Mouse (Mus musculus): Measurements from ENCODE around the gene Oxsr1. TPM values are rescaled to one million over a fixed set of nuclear protein-coding genes. Genes with fewer than 3 reads are reported as not detected.
"Not testable (repeated sequence)": the region's sequence is repeated elsewhere in the genome, so short reads cannot be mapped to it uniquely, and the experiment has no call there.

Gene Oxsr1
- total RNA-seq, 2 experiments from 2014 or later: 49.3 to 49.5 TPM

DNA sequence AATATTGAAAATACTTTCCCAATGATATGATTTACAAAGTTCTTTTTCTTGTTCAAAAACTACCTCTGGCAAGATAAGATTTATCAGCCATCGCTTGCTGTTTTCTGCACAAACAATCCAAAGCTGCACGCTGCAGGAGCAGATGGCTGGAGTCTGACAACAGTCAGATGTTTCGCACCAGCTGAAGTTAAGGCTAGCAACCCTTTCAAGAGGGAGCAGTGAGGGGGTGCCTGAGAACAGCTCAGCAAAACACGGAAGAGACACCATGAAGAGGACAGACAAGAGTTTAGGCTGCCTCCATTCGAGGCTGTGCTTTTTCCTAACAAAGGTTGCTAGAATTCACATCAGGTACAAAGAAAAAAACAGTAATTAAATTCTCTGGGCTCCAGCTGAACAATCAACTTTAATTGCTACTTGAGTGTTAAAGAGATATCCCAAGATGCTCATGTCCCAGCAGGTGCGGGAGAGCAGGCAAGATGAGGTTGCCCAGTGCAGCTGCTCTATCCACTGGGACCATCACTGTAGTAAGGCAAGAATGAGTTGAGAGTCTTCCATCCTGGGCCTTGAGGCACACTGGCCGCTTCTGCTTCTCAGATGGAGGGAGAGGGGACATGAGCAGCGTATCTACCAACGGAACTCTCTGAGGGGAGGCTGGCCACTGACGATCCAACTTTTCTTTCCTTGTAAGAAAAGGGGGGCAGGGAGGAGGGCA is 81.8 kb downstream of the Oxsr1 start:
- intact Hi-C loops (cut with DNase I): no loop called here

DNA sequence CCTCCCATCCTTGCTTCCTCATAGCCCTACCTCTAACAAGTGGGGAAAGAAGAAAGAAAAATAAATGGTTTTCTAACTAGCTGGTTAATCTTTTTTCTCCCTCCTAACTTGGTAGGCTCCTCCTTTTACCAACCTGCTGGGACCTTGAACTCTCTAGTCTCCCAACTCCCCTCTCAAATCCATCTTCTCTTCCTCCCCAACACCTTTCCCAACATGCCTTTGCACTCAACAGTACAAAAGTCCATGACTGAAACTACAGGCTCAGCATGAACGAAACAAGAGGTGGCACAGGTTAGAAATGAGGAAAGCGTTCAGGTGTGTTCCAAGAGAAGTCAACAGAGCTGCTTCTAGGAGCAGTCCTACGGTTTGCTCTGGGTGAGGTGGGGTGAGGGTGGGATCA is 83.0 kb downstream of the Oxsr1 start:
- intact Hi-C loops (cut with DNase I): no loop called here

More for the DNA sequence above, 81.8 kb downstream of the Oxsr1 start:
- DNase-seq: no peak

DNA sequence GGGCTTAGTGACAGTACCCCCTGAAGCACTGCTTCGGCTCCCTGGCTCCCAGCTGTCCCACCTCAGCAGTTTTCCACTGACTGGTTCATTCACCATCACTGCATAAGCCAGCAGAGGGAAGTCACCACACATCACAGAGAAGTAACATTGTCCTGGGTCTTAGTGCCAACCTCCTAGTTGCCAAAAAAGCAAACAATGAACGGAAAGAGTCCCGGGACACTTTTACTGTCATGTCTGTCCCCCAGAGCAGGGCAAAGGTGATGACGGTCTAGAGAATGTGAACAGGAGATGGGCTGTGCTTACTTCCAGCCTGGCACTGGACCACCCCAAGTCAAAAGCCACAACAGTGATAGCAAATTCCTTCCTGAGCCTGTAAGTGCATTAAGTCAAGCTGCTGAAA is 83.4 kb downstream of the Oxsr1 start:
- DNase-seq: no peak

More for the DNA sequence above, 83.0 kb downstream of the Oxsr1 start:
- DNase-seq: no peak

DNA sequence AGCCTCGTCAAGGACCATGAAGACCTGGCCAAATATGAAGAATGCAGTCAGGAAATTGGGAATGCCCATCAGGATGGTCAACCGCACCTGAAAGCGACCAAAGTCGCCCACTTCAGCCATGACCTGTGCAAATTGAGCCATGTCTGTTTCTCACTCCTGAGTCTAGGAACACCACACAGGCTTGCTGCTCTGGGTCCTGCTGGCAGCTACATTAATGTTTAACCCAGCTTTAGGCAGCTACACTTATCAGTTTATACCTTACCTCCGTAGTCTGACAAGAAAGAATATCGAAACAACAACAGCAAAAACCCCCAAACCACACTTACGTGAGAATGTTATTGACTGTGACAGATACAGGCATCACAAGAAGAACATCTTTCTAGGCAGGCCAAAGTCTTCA is 90.7 kb downstream of the Oxsr1 start:
- intact Hi-C loops (cut with DNase I): no loop called here
- DNase-seq: no peak

More for the DNA sequence above, 83.4 kb downstream of the Oxsr1 start:
- intact Hi-C loops (cut with DNase I): no loop called here

DNA sequence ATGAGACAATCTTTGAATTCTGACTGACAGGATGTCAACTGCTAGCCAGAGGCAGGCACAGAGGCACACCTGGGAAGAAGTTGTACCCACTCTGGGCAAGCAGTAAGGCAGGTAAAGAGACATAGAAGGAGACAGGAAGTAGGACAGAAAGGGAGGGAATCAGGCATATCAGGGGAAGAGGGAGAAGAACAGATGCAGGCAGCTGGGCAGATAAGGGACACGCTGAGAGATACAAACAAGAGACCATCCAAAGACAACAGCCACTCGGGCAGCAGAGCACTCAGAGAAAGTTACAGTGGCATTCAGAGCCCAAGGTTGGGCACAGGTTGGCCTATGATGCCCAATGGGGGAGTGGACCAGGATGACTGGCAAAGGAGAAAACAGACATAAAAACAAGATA is 91.4 kb downstream of the Oxsr1 start:
- intact Hi-C loops (cut with DNase I): no loop called here

DNA sequence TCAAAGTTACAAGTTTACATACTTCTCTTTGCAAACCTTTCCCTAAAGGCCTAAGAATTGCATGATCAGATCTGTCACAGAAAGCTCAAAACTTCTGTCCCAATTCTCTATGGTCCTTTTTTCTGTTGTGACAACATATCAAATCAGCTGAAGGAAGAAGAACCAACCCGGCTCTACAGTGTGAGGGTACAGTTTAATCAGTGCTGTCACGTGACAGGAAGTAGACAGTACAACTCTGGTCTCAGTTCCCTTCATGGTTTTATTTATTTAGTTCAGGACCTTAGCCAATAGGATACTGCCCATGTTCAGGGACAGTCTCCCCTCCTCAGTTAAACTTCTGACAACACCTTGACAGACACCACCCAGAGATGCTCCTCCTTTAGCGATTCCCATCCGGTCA is 102.0 kb downstream of the Oxsr1 start:
- intact Hi-C loops (cut with DNase I): no loop called here
- no peak for DNase-seq

More for the DNA sequence above, 91.4 kb downstream of the Oxsr1 start:
- no peak for DNase-seq

DNA sequence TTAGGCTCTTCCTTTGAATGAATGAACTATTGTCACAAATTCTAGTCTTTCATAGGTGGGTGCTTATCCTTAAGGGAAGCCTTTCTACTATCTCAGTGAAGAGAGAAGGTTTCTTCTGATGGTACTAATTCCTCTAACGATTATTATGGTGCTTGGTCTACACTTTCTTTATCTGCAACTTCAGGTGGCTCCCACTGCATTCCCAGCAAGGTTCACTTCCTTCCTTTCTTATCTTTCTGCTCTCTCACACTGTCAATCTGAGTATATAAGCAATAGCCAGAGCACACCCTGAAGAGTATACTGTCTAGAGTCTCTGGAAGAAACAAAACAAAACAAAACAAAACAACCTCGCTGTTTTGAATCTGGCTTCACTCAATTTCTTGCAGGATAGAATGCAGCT is 102.6 kb downstream of the Oxsr1 start:
- no peak for DNase-seq
- intact Hi-C loops (cut with DNase I): no loop called here

DNA sequence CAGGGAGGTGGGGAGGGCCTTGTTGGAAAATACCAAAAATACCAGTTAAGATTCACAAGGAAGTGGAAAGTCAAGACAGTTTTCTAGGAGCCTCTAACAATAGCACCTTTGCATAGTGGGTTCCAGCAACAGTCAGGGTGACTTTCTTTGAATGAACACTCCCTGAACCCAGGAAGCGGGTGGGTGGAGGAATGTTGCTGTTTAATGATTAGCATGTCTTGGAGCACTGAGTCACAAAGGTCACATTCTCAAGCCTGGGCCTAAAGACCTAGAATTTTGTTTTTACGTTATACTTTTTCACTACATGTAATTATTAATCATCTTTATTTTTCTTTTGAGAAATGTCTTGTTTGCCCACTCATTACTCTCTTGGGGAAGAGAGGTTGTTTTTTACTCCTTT is 106.9 kb downstream of the Oxsr1 start:
- not testable (repeated sequence) for DNase-seq

DNA sequence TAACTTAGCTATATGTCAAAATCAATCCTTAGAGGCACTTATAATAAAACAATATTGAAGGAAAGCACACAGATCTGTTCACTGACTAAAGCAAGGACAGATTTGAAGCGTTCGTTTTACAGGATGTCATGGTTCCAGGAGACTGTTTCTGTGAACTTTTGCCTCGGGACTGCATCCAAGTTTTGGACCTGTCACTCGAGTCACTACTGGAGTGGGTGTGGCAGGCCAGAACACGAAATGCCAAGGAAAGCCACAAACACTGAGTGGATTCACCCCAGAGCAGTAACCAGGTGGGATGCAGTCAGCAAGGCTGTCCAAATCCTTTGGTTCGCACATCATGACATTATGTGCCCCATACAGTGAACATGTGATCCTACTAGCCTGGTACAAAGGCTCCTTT is 107.6 kb downstream of the Oxsr1 start:
- intact Hi-C loops (cut with DNase I): no loop called here
- no peak for DNase-seq

More for the DNA sequence above, 106.9 kb downstream of the Oxsr1 start:
- intact Hi-C loops (cut with DNase I): not testable (repeated sequence)

DNA sequence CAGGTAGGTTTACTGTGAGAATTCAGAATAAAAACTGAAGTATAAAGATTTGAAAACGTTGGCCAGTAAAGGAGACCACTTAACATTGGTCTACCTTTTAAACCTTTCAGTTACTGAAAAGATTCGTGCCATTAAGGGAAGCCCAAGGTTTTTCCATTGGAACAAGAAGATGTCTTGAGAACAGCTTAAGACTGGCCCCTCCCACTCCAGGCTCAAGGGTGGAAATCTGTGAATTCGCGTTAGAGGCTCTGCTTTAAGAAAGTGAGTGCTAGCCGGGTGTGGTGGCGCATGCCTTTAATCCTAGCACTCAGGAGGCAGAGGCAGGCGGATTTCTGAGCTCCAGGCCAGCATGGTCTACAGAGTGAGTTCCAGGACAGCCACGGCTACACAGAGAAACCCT is 109.2 kb downstream of the Oxsr1 start:
- no peak for DNase-seq
- intact Hi-C loops (cut with DNase I): no loop called here

DNA sequence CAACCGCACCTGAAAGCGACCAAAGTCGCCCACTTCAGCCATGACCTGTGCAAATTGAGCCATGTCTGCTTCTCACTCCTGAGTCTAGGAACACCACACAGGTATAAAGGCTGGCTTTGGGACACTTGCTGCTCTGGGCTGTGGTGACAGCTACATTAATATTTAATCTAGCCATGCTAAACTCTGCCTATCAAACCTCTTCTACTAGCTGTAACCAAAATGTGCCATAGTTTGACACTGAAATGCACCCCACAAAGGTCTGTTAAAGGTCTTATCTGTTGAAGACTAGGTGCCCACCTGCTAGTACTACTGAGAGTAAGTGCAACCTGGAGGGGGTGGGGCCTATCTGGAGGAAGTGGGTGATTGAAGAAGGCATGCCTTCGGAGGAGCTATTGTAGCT is 113.2 kb downstream of the Oxsr1 start, which contains the start of gene Slc22a13:
Gene Slc22a13, minus strand, starts transcription at position 101 of the 400 bp plus-strand sequence.
- intact Hi-C loops (cut with DNase I): no loop called here
- no peak for DNase-seq

DNA sequence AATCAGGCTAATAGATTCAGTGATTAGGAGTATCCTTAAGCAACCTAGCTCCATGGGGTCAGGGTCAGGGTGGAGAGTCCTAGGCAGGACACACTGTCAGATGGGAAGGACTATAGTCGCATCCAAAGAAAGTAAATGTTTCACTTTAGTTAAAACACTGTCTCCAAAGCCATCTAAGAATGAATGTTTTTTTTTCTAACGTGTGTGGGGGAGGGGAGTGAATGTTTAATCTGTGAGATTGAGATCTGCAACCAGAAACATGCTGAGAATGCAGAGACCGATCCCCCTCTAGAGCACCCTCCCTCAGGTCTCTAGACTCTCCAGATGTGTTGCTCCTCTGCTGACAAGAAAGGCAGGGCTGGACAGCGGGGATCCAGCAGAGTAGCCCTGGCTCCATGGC is 115.1 kb downstream of the Oxsr1 start:
- no peak for DNase-seq
- intact Hi-C loops (cut with DNase I): no loop called here

DNA sequence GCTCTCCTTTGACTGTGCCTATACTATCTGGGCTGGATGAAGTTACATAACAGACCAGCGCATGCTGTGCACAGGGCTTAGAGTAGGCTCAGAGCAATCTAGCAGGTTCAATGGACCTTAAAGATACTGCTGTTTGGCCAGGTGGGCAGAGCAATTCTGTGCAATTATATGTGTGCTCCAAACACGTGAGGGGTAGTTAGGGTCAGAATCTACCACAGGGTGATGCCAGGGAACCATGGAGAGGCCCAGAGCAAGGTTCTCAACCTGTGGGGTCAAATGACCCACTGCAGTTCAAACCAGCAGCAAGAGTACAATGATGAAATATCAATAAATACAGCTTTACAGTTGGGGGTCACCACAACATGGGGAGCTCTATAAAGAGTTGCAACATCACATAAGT is 115.6 kb downstream of the Oxsr1 start:
- intact Hi-C loops (cut with DNase I): no loop called here
- no peak for DNase-seq

DNA sequence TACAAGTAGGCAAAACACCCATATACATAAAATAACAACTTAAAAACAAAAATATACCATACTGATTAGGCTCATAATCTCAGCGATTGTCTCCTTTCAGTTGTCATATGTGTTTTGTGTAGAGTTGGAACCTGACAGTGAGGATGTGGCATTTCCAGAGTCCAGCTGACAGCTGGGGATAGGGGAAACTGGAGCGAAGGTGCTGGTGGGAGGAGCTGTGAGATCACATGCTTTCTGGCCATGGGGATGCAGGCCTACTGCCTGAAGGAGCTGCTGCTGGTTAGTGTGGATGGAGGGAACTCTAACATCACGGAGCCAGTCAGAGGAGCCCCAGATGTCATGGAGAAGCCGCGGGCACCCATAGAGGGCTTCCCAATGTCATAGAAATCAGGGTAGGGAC is 116.5 kb downstream of the Oxsr1 start:
- intact Hi-C loops (cut with DNase I): no loop called here
- no peak for DNase-seq

DNA sequence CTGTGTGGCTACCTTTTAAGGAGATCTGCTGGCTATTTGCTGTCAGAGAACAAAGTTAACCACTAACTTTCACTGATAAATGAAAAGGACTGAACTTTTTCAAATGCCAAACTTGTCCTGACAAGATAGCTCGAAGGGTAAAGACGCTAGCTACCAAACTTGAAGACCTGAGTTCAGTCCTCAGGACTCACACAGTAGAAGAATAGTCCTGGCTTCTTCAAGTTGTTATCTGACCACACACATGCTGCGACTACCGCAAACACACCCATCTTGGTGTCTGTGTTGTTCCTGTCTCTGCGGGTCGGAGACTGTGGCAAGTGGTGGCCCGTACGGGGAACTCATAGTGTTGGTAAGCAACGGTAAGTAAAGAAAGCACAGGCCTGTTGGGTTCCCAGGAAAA is 118.6 kb downstream of the Oxsr1 start:
- DNase-seq: no peak
- intact Hi-C loops (cut with DNase I): no loop called here

DNA sequence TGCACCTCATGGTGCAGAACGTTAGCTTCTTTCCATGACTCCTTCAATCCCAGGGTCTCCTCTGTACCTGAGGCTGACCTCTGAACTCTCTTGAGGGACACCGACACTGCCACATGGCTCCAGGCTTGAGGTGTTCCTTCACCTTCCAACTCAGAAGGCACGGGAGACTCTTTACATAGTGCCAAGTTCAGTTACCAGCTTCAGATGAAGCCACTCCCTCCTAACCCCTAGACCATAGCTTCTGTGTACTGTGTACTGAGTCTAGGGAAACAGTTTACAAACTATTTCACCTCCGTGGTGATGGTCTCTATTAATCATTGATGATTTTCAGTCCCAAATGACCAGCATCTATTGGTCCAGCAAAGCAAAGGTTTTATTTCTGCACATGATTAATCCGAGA is 120.6 kb downstream of the Oxsr1 start:
- intact Hi-C loops (cut with DNase I): no loop called here
- DNase-seq: no peak

DNA sequence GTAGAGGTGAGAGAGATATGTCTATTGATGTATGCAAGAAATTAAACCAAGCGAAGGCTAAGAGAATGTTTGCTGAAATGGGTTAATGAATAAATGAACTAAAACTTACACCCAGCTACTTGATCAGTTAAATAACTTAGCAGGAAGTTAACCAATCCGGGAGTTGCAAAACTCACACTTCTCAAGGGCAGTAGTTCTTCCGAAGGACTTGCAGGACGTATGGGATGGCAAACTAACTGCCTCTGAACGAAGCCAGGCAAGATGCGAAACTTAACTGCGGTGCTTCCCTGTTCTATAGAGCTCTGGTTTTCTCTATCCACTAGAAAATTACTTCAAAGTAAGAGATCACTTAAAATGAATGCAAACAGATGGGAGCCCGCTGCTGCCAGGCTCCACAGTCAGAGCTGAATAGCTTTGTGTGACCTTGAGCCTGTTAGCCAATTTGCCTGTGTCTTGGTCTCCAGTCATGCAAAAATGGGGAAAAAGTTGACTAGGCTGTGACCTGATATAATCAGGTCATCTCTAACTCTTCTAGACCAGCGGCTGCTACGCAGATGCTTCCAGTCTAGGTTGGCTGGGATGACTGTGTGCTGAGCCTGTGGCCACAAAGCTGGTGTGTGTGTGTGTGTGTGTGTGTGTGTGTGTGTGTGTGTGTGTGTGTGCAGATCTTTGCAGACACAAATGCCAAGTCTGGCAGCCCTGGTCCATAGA is 122.9 kb downstream of the Oxsr1 start:
- intact Hi-C loops (cut with DNase I): no loop called here
- DNase-seq: no peak

DNA sequence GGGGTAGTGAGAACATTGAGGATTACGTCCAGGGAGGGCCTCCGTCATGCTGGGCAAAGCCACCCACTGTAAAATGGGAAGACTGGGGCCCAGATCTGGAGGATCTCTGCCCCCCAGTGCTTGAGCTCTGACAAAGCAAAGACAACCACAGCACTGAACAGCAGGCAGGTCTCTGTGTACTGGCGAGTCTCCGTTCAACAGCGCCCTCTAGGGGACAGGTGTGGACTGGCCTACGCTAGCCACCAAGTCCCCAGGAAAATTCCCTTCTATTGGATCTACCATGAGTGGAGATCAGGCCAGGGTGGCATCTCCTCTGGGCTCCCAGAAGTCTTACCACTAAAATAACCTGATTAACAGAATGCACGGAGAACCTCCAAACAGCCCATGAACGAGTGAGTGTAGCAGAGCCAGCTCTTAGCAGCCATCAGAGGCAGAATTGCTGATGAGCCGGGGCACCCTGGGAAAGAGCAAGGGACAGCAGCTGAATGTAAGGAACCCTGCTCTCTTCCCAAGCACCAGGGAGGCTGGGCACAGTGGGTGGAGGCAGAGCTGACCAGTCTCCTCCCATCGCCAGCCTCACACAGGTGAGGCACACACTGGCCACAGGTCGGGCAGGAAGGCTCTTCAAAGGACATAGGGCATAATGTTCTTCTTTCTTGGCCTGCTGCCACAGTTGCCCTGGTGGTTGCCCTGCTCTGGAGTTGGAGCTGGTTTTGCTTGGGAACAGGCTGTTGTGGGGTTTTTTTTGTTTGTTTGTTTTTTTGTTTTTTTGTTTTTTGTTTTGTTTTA is 129.8 kb downstream of the Oxsr1 start:
- DNase-seq: peak in 1 of 2 experiments; percentile 28
- intact Hi-C loops (cut with DNase I): no loop called here

Data from heart, postnatal 36 days (tissue).